In genomic region chr8:124820125-124820524, GRCm38 (mm10) we compare ENCODE assay signal across 18 mouse cellular contexts. TPM values are rescaled to one million over a fixed set of nuclear protein-coding genes. Genes with fewer than 3 reads are reported as not detected.
DNase-seq lines count a peak whose midpoint lies in the region; ATAC-seq and TF ChIP-seq lines count a peak whose summit lies in the region.
"Had no signal": no experiment of that assay in that cellular context is flagged by ENCODE, and none has a peak within 500 bp of the region (broad histone marks: within the 10 kb centered on the region; RNA-seq: fewer than 3 reads in every experiment).

No protein-coding gene starts in this region.

- H3K4me1 ChIP-seq in liver, adult 2 months (ENCODE audit: control insufficient read depth, insufficient read depth, low read length): peaks cover 5% of the 10 kb centered on the region
- no peaks in the 10 kb centered on the region for H3K4me1 ChIP-seq in liver, embryonic 11.5 days (replicated peaks; ENCODE audit: control insufficient read depth, insufficient read depth, low read length)
- no peaks in the 10 kb centered on the region for H3K4me1 ChIP-seq in forebrain, embryonic 13.5 days
- no peaks in the 10 kb centered on the region for H3K4me1 ChIP-seq in forebrain, postnatal 0 days (ENCODE audit: insufficient read depth)
- H3K4me1 ChIP-seq: embryonic facial prominence, embryonic 15.5 days; hindbrain, embryonic 13.5 days had no signal

- peaks cover 8% of the 10 kb centered on the region for H3K9me3 ChIP-seq in liver, embryonic 11.5 days (ENCODE audit: control insufficient read depth, low read length)
- H3K9me3 ChIP-seq in forebrain, embryonic 13.5 days (replicated peaks): peaks cover 5% of the 10 kb centered on the region; the same call in 1 of the 2 replicates
- H3K9me3 ChIP-seq in forebrain, postnatal 0 days (ENCODE audit: low read length): no peaks in the 10 kb centered on the region
- H3K9me3 ChIP-seq: hindbrain, embryonic 13.5 days had no signal

- H3K36me3 ChIP-seq in liver, adult 2 months (ENCODE audit: control insufficient read depth, insufficient read depth, low read length): no peaks in the 10 kb centered on the region
- H3K36me3 ChIP-seq in liver, embryonic 11.5 days (ENCODE audit: control insufficient read depth, insufficient read depth, low read length): no peaks in the 10 kb centered on the region
- H3K36me3 ChIP-seq in forebrain, embryonic 13.5 days (ENCODE audit: poor library complexity, severe bottlenecking): peaks cover 66% of the 10 kb centered on the region
- peaks cover 81% of the 10 kb centered on the region for H3K36me3 ChIP-seq in forebrain, postnatal 0 days (ENCODE audit: insufficient read depth)
- H3K36me3 ChIP-seq: embryonic facial prominence, embryonic 15.5 days had no signal

- H3K79me2 ChIP-seq in liver, adult 2 months (ENCODE audit: control insufficient read depth, insufficient read depth, low read length): no peaks in the 10 kb centered on the region

- ATAC-seq in liver, embryonic 11.5 days (replicated peaks; ENCODE audit: low FRiP score): no peak
- ATAC-seq in forebrain, embryonic 13.5 days: no peak
- ATAC-seq in forebrain, postnatal 0 days: no peak
- ATAC-seq: midbrain, embryonic 16.5 days had no signal

- no peak overlapping the region for H3K4me3 ChIP-seq in liver, adult 2 months (ENCODE audit: insufficient read depth, low read depth, low read length)
- H3K4me3 ChIP-seq in liver, embryonic 11.5 days (ENCODE audit: low read depth, low read length): no peak overlapping the region
- H3K4me3 ChIP-seq in forebrain, embryonic 13.5 days: no peak overlapping the region
- no peak overlapping the region for H3K4me3 ChIP-seq in forebrain, postnatal 0 days (ENCODE audit: low read depth, low read length)
- H3K4me3 ChIP-seq: embryonic facial prominence, embryonic 15.5 days; heart, embryonic 10.5 days; hindbrain, embryonic 13.5 days had no signal

- TF ChIP-seq CTCF in liver, adult 2 months (IDR thresholded peaks at IDR 0.05; ENCODE audit: low read depth, low read length): no peak
- TF ChIP-seq CTCF in forebrain, postnatal 0 days (IDR thresholded peaks at IDR 0.05; ENCODE audit: low read depth): no peak

- H3K27ac ChIP-seq in liver, adult 2 months (replicated peaks; ENCODE audit: insufficient read depth, low read depth, low read length): no peak overlapping the region
- no peak overlapping the region for H3K27ac ChIP-seq in liver, embryonic 11.5 days (ENCODE audit: low read depth, low read length)
- H3K27ac ChIP-seq in forebrain, embryonic 13.5 days: no peak overlapping the region
- H3K27ac ChIP-seq in forebrain, postnatal 0 days (ENCODE audit: low read depth, low read length): no peak overlapping the region
- H3K27ac ChIP-seq: embryonic facial prominence, embryonic 15.5 days; heart, embryonic 10.5 days; hindbrain, embryonic 13.5 days had no signal

- peak; percentile 66 for DNase-seq in liver, adult 2 months (ENCODE audit: extremely low read depth, low read depth, low spot score)
- DNase-seq in liver, embryonic 11.5 days (ENCODE audit: low spot score): no peak
- DNase-seq in MN1 (ENCODE audit: low spot score): peak; percentile 5
- peak; percentile 66 for DNase-seq in kidney, adult 18-20 months
- DNase-seq in kidney, postnatal 14 days: peak; percentile 64
- DNase-seq in forebrain, postnatal 0 days: no peak
- DNase-seq in left cerebral cortex, postnatal 14 days (ENCODE audit: low spot score in 2 of 2): no peak
- DNase-seq: cerebellum, adult 18-20 months; gastrocnemius, postnatal 25 days; heart, postnatal 10 days; retina, postnatal 1 day; thymus, postnatal 4 days had no signal

- H3K4me2 ChIP-seq in liver, embryonic 11.5 days: no peak overlapping the region
- no peak overlapping the region for H3K4me2 ChIP-seq in forebrain, embryonic 13.5 days
- H3K4me2 ChIP-seq in forebrain, postnatal 0 days (ENCODE audit: low read depth): no peak overlapping the region
- H3K4me2 ChIP-seq: embryonic facial prominence, embryonic 15.5 days; hindbrain, embryonic 13.5 days had no signal

- no peaks in the 10 kb centered on the region for H3K27me3 ChIP-seq in liver, adult 2 months (ENCODE audit: control insufficient read depth, insufficient read depth, low read length)
- no peaks in the 10 kb centered on the region for H3K27me3 ChIP-seq in liver, embryonic 11.5 days (replicated peaks; ENCODE audit: control insufficient read depth, insufficient read depth, low read length)
- H3K27me3 ChIP-seq in forebrain, embryonic 13.5 days: peaks cover 17% of the 10 kb centered on the region
- no peaks in the 10 kb centered on the region for H3K27me3 ChIP-seq in forebrain, postnatal 0 days (ENCODE audit: insufficient read depth, low read length)
- H3K27me3 ChIP-seq: embryonic facial prominence, embryonic 15.5 days had no signal

- no peak for TF ChIP-seq POLR2A in liver, adult 2 months (IDR thresholded peaks at IDR 0.05; ENCODE audit: extremely low read depth, insufficient read depth, low read length)

- no peak overlapping the region for H3K9ac ChIP-seq in liver, adult 2 months (ENCODE audit: low read depth, low read length)
- no peak overlapping the region for H3K9ac ChIP-seq in liver, embryonic 11.5 days (ENCODE audit: low read depth, low read length)
- no peak overlapping the region for H3K9ac ChIP-seq in forebrain, embryonic 13.5 days
- no peak overlapping the region for H3K9ac ChIP-seq in forebrain, postnatal 0 days
- H3K9ac ChIP-seq: embryonic facial prominence, embryonic 15.5 days; hindbrain, embryonic 13.5 days had no signal

- intact Hi-C loops in left cerebral cortex, postnatal 14 days (cut with DNase I): no loop called here

- WGBS in liver, adult 2 months: 29% methylated on average over 11 of the region's 11 CpGs
- 52% methylated on average over 11 of the region's 11 CpGs for WGBS in liver, embryonic 11.5 days
- 83% methylated on average over 11 of the region's 11 CpGs for WGBS in forebrain, embryonic 13.5 days
- WGBS in forebrain, postnatal 0 days: 81% methylated on average over 11 of the region's 11 CpGs

RNA-seq across cellular contexts. Expression of gene Trim67, which starts 27.2 kb away (rescaled TPM):
- total RNA-seq in liver, adult 2 months (2014; rRNA removed): not detected in 2 replicates
- polyA plus RNA-seq in liver, adult 2 months (2012; rRNA removed): not detected in 2 replicates
- 0.05 TPM in 1 of 2 replicates, not detected in the other for polyA plus RNA-seq in liver, embryonic 11.5 days (2014; fragmentation: Nextera tagmentation; extraction: Ambion mirVana)
- polyA plus RNA-seq in forebrain, embryonic 13.5 days (2015; fragmentation: Nextera tagmentation; extraction: Ambion mirVana): 9.4 and 9.8 TPM in 2 replicates
- 64.2 and 68.3 TPM in 2 replicates for total RNA-seq in forebrain, postnatal 0 days (2014; rRNA removed)
- polyA plus RNA-seq in forebrain, postnatal 0 days (2015; fragmentation: Nextera tagmentation; extraction: Ambion mirVana): 21.9 and 25.7 TPM in 2 replicates
- total RNA-seq in left cerebral cortex, postnatal 14 days (2021): 1 to 10 TPM; 5.1 to 5.8 TPM
- total RNA-seq: megakaryocyte-erythroid progenitor cell, adult 5-6 weeks had no signal

RNA-seq across cellular contexts. Expression of gene Gnpat, which starts 42.7 kb away (rescaled TPM):
- 25.0 and 30.1 TPM in 2 replicates for total RNA-seq in liver, adult 2 months (2014; rRNA removed)
- polyA plus RNA-seq in liver, adult 2 months (2012; rRNA removed): 27.5 and 28.7 TPM in 2 replicates
- 107 and 109 TPM in 2 replicates for polyA plus RNA-seq in liver, embryonic 11.5 days (2014; fragmentation: Nextera tagmentation; extraction: Ambion mirVana)
- polyA plus RNA-seq in forebrain, embryonic 13.5 days (2015; fragmentation: Nextera tagmentation; extraction: Ambion mirVana): 100 and 110 TPM in 2 replicates
- 51.8 and 52.9 TPM in 2 replicates for total RNA-seq in forebrain, postnatal 0 days (2014; rRNA removed)
- polyA plus RNA-seq in forebrain, postnatal 0 days (2015; fragmentation: Nextera tagmentation; extraction: Ambion mirVana): 42.7 and 51.7 TPM in 2 replicates
- 10 to 100 TPM; 56.2 to 60.9 TPM for total RNA-seq in left cerebral cortex, postnatal 14 days (2021)

RNA-seq across cellular contexts. Expression of gene 2810004N23Rik, which starts 42.8 kb away (rescaled TPM):
- total RNA-seq in liver, adult 2 months (2014; rRNA removed): 17.7 and 18.7 TPM in 2 replicates
- 11.5 and 13.1 TPM in 2 replicates for polyA plus RNA-seq in liver, adult 2 months (2012; rRNA removed)
- 65.7 and 71.5 TPM in 2 replicates for polyA plus RNA-seq in liver, embryonic 11.5 days (2014; fragmentation: Nextera tagmentation; extraction: Ambion mirVana)
- 48.0 and 48.3 TPM in 2 replicates for polyA plus RNA-seq in forebrain, embryonic 13.5 days (2015; fragmentation: Nextera tagmentation; extraction: Ambion mirVana)
- total RNA-seq in forebrain, postnatal 0 days (2014; rRNA removed): 25.2 and 33.8 TPM in 2 replicates
- polyA plus RNA-seq in forebrain, postnatal 0 days (2015; fragmentation: Nextera tagmentation; extraction: Ambion mirVana): 19.9 and 23.4 TPM in 2 replicates
- total RNA-seq in left cerebral cortex, postnatal 14 days (2021): 10 to 100 TPM; 20.1 to 20.4 TPM

Comparison
In these comparisons a context has a peak if more than half of its experiments do, and no peak if none do; other contexts are left out.
1. DNase-seq: peak in liver, adult 2 months (single experiment), MN1 (single experiment), kidney, adult 18-20 months (single experiment) and kidney, postnatal 14 days (single experiment); none in liver, embryonic 11.5 days (single experiment), forebrain, postnatal 0 days (single experiment) and left cerebral cortex, postnatal 14 days (0 of 2).